Mouse (Mus musculus): Measurements from ENCODE around the gene Hoxa5. TPM values are rescaled to one million over a fixed set of nuclear protein-coding genes. Genes with fewer than 3 reads are reported as not detected.
A peak's percentile ranks its signal among the peaks of the same experiment; 100 is the strongest.

Hoxa5 gene
- polyA plus RNA-seq, 1 experiment from 2014 or later = 8.0 TPM

DNA sequence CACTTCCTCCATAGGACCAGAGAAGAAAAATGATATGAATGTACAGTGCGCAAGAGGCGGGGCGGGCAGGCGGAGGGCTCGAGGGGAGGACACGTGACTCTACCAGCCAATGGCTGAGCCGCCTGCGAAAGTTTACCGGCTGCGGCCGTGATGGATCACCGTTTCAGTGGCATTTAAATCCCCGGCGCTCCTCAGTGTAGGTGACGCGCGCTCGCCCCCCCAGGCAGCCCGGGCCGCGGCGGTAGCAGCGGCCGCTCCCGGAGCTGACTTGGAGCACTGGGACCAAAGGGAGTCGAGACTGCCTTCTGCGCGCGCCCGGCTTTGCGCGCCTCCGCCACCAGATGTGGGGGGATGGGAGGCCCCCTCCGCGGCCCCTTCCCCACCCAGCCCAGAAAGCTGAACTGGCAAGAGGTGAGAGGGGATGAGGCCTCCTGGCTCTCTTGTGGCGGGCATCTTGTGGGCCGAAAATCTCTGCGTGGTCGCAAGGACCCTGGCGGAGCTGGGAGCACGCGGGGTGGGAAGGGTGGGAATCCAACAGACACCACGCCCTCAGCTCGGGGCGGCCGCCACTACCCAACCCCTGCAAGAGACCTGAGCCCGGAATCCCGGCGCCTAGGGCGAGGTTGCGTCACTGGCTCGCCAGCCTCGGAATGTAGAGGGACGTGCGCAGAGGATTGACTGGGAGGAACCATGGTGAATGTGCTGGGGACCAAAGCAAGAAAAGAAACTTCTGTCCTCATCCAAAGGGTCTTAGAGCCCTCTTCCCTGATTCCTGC, 45.9 kb downstream of the Hoxa5 start, which contains the start of gene Hoxa1:
Gene Hoxa1 (minus strand): TSS at position 42 of the 776 bp plus-strand sequence.
- WGBS = 1% methylated on average over 55 of the region's 55 CpGs
- Histone ChIP-seq H3K9ac (ENCODE audit: low read depth, low read length) (peak within 1 kb of the TSS; percentile 55), H3K27ac (ENCODE audit: low read depth, low read length) (peak within 1 kb of the TSS; percentile 84), H3K9me3 (ENCODE audit: control insufficient read depth, low read length) (no peaks in the 10 kb centered on the region), H3K4me2 (peak within 1 kb of the TSS; percentile 83), H3K4me1 (replicated peaks; ENCODE audit: control insufficient read depth, insufficient read depth, low read length) (no peaks in the 10 kb centered on the region), H3K27me3 (replicated peaks; ENCODE audit: control insufficient read depth, insufficient read depth, low read length) (peaks cover 97% of the 10 kb centered on the region), H3K36me3 (ENCODE audit: control insufficient read depth, insufficient read depth, low read length) (no peaks in the 10 kb centered on the region), H3K4me3 (ENCODE audit: low read depth, low read length) (peak within 1 kb of the TSS; percentile 66)
- DNase-seq (ENCODE audit: low spot score) = peak; percentile 78
- ATAC-seq (replicated peaks; ENCODE audit: low FRiP score) = peak; percentile 73

DNA sequence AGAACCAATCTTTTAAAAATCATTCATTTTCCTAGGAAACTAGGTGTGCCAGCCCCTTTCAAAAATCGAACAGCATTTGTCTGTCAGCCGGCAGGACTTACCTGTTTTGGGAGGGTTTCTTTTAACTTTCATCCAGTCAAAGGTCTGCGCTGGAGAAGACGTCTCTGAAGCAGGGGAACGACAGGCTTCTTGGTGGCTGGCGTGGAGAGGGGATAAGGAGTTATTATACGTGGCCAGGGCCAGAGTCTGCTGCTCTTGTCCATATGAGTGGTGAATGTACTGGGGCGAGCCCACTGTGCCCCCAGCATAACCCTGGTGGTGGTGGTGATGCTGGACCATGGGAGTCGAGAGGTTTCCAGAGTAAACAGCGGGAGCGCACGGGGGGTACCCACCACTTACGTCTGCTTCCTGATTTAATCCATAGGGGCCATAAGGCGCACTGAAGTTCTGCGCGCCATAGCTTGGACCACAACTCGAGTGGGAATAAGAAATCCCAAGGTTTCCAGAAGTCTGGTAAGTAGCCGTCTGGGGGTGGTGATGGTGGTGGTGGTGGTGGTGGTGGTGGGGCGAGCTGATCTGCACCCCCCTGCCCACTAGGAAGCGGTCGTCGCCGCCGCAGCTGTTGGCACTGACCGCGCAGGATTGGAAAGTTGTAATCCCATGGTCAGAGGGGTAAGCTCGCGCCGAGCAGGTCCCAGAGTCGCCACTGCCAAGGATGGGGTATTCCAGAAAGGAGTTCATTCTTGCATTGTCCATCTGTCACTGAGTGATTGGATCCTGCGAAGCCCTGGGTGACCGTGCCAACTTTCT, 46.7 kb downstream of the Hoxa5 start:
- Histone ChIP-seq H3K27ac (ENCODE audit: low read depth, low read length) (no peak overlapping the region), H3K4me3 (ENCODE audit: low read depth, low read length) (peak overlapping the region; percentile 66), H3K4me1 (replicated peaks; ENCODE audit: control insufficient read depth, insufficient read depth, low read length) (no peaks in the 10 kb centered on the region), H3K9ac (ENCODE audit: low read depth, low read length) (no peak overlapping the region), H3K36me3 (ENCODE audit: control insufficient read depth, insufficient read depth, low read length) (no peaks in the 10 kb centered on the region), H3K4me2 (peak overlapping the region; percentile 83), H3K9me3 (ENCODE audit: control insufficient read depth, low read length) (no peaks in the 10 kb centered on the region), H3K27me3 (replicated peaks; ENCODE audit: control insufficient read depth, insufficient read depth, low read length) (peaks cover 97% of the 10 kb centered on the region)
- DNase-seq (ENCODE audit: low spot score) (no peak), ATAC-seq (replicated peaks; ENCODE audit: low FRiP score) (no peak; the same call in 1 of the 2 replicates)
- 2% methylated on average over 32 of the region's 32 CpGs for WGBS

DNA sequence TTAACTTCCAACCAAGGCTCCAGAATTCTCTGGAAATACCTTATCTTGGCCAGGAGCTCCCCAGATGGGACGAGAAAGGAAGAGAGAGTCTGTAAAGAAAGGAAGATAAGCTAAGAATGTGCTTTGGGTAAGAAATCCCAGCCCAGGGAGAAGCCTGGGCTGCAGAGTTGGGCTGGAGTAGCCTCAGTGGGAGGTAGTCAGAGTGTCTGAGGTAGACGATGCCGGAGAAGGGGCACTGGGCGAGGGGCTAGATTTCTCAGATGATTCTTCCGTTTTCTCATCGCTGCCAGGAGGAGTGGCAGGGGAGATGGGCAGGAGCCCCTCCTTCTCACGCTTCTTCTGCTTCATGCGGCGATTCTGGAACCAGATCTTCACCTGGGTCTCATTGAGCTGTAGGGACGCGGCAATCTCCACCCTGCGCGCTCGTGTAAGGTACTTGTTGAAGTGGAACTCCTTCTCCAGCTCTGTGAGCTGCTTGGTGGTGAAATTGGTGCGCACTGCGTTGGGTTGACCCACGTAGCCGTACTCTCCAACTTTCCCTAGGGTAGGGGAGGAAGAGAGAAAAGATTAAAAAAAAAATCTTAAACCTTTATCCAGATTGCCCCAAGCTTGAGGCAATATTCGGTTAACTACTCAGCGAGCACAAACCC, 47.7 kb downstream of the Hoxa5 start:
- Histone ChIP-seq H3K27ac (ENCODE audit: low read depth, low read length) (no peak overlapping the region), H3K9ac (ENCODE audit: low read depth, low read length) (no peak overlapping the region), H3K4me3 (ENCODE audit: low read depth, low read length) (peak overlapping the region; percentile 66; the same call in 1 of the 2 replicates), H3K27me3 (replicated peaks; ENCODE audit: control insufficient read depth, insufficient read depth, low read length) (peaks cover 95% of the 10 kb centered on the region), H3K9me3 (ENCODE audit: control insufficient read depth, low read length) (no peaks in the 10 kb centered on the region), H3K4me2 (peak overlapping the region; percentile 83), H3K4me1 (replicated peaks; ENCODE audit: control insufficient read depth, insufficient read depth, low read length) (no peaks in the 10 kb centered on the region), H3K36me3 (ENCODE audit: control insufficient read depth, insufficient read depth, low read length) (no peaks in the 10 kb centered on the region)
- no peak for ATAC-seq (replicated peaks; ENCODE audit: low FRiP score)
- no peak for DNase-seq (ENCODE audit: low spot score)
- WGBS = 4% methylated on average over 20 of the region's 20 CpGs

DNA sequence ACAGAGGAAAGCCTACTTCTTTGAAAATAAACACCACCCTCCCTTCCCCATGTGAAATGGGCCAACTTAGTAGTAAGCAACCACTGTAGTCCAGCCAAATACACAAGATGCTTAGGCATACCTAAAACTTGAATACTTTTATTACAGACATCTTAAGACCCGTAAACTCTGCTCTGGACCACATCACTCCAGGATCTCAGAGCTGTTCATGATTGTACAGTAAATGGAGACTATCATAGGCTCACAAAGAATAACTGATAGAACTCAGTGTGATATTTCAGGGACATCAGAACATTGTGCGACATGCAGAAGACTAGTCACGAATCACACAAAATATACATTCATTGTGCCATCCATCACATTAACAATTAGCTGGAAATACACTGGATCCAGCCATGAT, 48.9 kb downstream of the Hoxa5 start:
- Histone ChIP-seq H3K4me2 (no peak overlapping the region), H3K4me3 (ENCODE audit: low read depth, low read length) (no peak overlapping the region), H3K4me1 (replicated peaks; ENCODE audit: control insufficient read depth, insufficient read depth, low read length) (no peaks in the 10 kb centered on the region), H3K9ac (ENCODE audit: low read depth, low read length) (no peak overlapping the region), H3K27ac (ENCODE audit: low read depth, low read length) (no peak overlapping the region), H3K36me3 (ENCODE audit: control insufficient read depth, insufficient read depth, low read length) (no peaks in the 10 kb centered on the region), H3K9me3 (ENCODE audit: control insufficient read depth, low read length) (no peaks in the 10 kb centered on the region), H3K27me3 (replicated peaks; ENCODE audit: control insufficient read depth, insufficient read depth, low read length) (peaks cover 97% of the 10 kb centered on the region)
- DNase-seq (ENCODE audit: low spot score) = no peak
- 57% methylated on average over 3 of the region's 3 CpGs for WGBS
- ATAC-seq (replicated peaks; ENCODE audit: low FRiP score) = no peak

DNA sequence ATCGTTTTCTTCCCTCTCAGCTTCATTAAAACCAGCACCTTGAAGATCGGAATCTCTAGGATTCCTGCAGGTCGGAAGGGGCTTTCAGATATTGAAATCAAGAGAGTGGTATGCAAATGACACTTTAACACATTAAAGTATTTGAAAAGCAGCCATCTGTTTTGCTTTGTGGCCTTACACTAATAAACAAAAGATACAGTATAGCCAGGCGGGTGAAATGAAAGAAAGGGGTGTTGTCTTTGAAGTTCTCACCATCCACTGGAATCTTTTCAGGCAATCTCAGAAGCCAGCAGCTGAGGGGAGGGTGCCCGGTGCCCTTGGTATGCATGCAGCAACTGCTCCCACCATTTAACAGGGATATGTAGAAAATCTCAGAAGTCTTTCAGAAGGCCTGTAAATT, 50.3 kb downstream of the Hoxa5 start:
- no peak for ATAC-seq (replicated peaks; ENCODE audit: low FRiP score)
- no peaks in the 10 kb centered on the region for H3K4me1 ChIP-seq (replicated peaks; ENCODE audit: control insufficient read depth, insufficient read depth, low read length)
- H3K36me3 ChIP-seq (ENCODE audit: control insufficient read depth, insufficient read depth, low read length) = no peaks in the 10 kb centered on the region
- H3K27me3 ChIP-seq (replicated peaks; ENCODE audit: control insufficient read depth, insufficient read depth, low read length) = peaks cover 96% of the 10 kb centered on the region
- H3K9ac ChIP-seq (ENCODE audit: low read depth, low read length) = no peak overlapping the region
- DNase-seq (ENCODE audit: low spot score) = no peak
- no peak overlapping the region for H3K4me2 ChIP-seq
- H3K9me3 ChIP-seq (ENCODE audit: control insufficient read depth, low read length) = no peaks in the 10 kb centered on the region
- no peak overlapping the region for H3K4me3 ChIP-seq (ENCODE audit: low read depth, low read length)
- no peak overlapping the region for H3K27ac ChIP-seq (ENCODE audit: low read depth, low read length)
- 32% methylated on average over 5 of the region's 5 CpGs for WGBS

DNA sequence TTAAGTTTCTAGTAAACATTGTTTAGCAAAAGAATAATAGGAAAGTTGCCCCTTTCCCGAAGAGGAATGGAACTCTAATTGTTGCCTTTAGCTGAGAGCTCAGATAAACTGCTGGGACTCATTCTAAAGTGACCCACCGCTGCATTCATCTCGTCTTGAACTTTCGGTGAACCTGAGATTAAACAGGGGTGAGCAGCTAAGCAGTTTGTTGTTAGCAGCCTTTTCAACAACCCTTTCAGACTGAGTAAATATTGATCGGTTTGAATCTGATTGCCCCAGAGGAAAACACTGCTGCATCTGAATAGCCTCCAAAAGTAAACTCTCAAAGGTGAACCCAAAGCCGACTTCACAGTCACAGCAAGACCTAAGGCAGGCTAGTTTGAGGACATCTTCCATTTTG, 51.1 kb downstream of the Hoxa5 start:
- 4% methylated on average over 6 of the region's 6 CpGs for WGBS
- ATAC-seq (replicated peaks; ENCODE audit: low FRiP score) = no peak

DNA sequence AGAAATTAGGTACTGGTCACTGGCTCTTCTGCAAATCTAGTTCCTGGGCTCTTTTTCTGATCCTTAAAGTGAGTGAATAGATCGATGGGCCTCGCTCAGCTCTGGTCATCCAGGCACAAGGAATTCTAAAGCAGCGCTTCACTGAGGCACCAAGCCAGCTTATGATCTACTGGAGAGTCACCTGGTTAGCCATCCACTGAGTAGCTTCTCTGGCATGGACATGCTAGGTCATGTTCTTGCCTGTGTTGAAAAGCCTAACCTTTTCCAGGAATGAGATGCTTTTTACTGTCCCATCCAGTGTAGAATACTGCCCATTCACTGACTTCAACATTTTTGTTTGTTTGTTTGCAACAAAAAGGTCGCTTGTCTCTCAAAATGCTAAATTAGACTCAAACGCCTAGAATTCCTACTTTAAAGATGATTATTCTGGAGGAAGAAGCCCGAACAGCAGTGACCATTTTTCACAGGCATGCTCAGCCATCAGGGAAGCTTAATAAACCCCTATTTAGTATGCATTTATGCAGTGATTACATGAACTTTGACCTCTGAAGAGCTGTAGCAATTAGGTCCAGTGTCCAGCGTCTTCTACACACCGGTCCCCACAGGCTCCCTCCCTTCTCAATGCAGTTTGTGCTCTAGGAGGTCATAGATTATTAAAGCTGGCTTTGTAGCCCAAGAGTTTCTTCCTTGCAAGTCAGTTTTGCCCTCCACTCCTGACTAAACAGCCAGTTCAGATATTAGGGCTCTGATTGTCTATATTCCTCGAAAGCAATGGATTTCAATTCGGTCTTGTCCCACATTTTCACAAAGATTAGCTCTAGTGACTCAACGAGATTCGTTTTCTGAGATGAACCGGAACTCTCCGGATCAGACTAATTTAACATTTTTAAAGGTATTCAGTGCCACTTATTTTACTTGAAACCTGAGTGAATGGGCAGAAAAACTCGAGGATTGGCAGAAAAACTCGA, 51.9 kb downstream of the Hoxa5 start:
- WGBS = 15% methylated on average over 16 of the region's 16 CpGs
- Histone ChIP-seq H3K4me3 (ENCODE audit: low read depth, low read length) (no peak overlapping the region), H3K9ac (ENCODE audit: low read depth, low read length) (no peak overlapping the region), H3K27me3 (replicated peaks; ENCODE audit: control insufficient read depth, insufficient read depth, low read length) (peaks cover 89% of the 10 kb centered on the region), H3K27ac (ENCODE audit: low read depth, low read length) (no peak overlapping the region), H3K9me3 (ENCODE audit: control insufficient read depth, low read length) (no peaks in the 10 kb centered on the region), H3K36me3 (ENCODE audit: control insufficient read depth, insufficient read depth, low read length) (no peaks in the 10 kb centered on the region), H3K4me1 (replicated peaks; ENCODE audit: control insufficient read depth, insufficient read depth, low read length) (no peaks in the 10 kb centered on the region), H3K4me2 (no peak overlapping the region)
- ATAC-seq (replicated peaks; ENCODE audit: low FRiP score) = no peak
- no peak for DNase-seq (ENCODE audit: low spot score)

More for the DNA sequence above, 51.1 kb downstream of the Hoxa5 start:
- Histone ChIP-seq H3K4me2 (no peak overlapping the region), H3K9me3 (ENCODE audit: control insufficient read depth, low read length) (no peaks in the 10 kb centered on the region), H3K4me1 (replicated peaks; ENCODE audit: control insufficient read depth, insufficient read depth, low read length) (no peaks in the 10 kb centered on the region), H3K27ac (ENCODE audit: low read depth, low read length) (no peak overlapping the region), H3K9ac (ENCODE audit: low read depth, low read length) (no peak overlapping the region), H3K27me3 (replicated peaks; ENCODE audit: control insufficient read depth, insufficient read depth, low read length) (peaks cover 89% of the 10 kb centered on the region), H3K36me3 (ENCODE audit: control insufficient read depth, insufficient read depth, low read length) (no peaks in the 10 kb centered on the region), H3K4me3 (ENCODE audit: low read depth, low read length) (no peak overlapping the region)
- DNase-seq (ENCODE audit: low spot score) = no peak
